Comparison of ENCODE assay signal across 26 mouse cellular contexts in the genomic region with DNA sequence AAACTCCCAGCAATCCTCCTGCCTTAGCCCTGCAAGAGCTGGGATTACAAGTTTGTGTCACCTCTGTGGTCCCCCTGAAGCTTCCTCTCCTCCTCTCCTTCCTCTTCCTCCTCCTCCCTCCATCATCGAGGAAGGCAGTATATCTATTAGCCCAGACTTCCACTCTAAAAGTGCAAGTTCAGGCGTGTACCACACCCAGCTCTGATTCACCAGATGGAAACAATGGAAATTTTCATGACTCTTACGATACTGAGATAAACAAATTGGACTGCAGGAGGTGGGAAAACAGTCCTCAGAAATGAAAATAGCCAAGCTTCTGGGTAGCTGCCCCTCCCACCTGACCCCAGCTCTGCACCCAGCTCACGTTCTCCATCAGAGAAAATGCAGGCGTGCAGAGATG. TPM values are rescaled to one million over a fixed set of nuclear protein-coding genes. Genes with fewer than 3 reads are reported as not detected.
DNase-seq lines count a peak whose midpoint lies in the region; ATAC-seq and TF ChIP-seq lines count a peak whose summit lies in the region.
"Had no signal": no experiment of that assay in that cellular context is flagged by ENCODE, and none has a peak within 500 bp of the region (broad histone marks: within the 10 kb centered on the region; RNA-seq: fewer than 3 reads in every experiment).

No protein-coding gene starts in this region.

- no peak overlapping the region for H3K4me3 ChIP-seq in heart, embryonic 16.5 days (ENCODE audit: low read length)
- no peak overlapping the region for H3K4me3 ChIP-seq in heart, embryonic 11.5 days (ENCODE audit: low read depth, low read length)
- no peak overlapping the region for H3K4me3 ChIP-seq in liver, adult 2 months (ENCODE audit: insufficient read depth, low read depth, low read length)
- H3K4me3 ChIP-seq in stomach, embryonic 16.5 days (replicated peaks; ENCODE audit: low read length): no peak overlapping the region
- H3K4me3 ChIP-seq in midbrain, embryonic 11.5 days (ENCODE audit: low read depth, low read length): no peak overlapping the region
- H3K4me3 ChIP-seq: erythroblast, embryonic 14.5 days; forebrain, embryonic 15.5 days; heart, embryonic 12.5 days; hindbrain, embryonic 15.5 days; intestine, embryonic 15.5 days; midbrain, embryonic 13.5 days; neural tube, embryonic 13.5 days had no signal

- H3K36me3 ChIP-seq in heart, embryonic 16.5 days (ENCODE audit: control insufficient read depth, insufficient read depth): no peaks in the 10 kb centered on the region
- H3K36me3 ChIP-seq in heart, embryonic 11.5 days (ENCODE audit: control insufficient read depth, insufficient read depth, low read length): no peaks in the 10 kb centered on the region
- H3K36me3 ChIP-seq in liver, adult 2 months (ENCODE audit: control insufficient read depth, insufficient read depth, low read length): no peaks in the 10 kb centered on the region
- no peaks in the 10 kb centered on the region for H3K36me3 ChIP-seq in stomach, embryonic 16.5 days (ENCODE audit: control insufficient read depth, insufficient read depth, low read length)
- no peaks in the 10 kb centered on the region for H3K36me3 ChIP-seq in midbrain, embryonic 11.5 days (ENCODE audit: control insufficient read depth, insufficient read depth, low read length)
- H3K36me3 ChIP-seq: forebrain, embryonic 15.5 days; heart, embryonic 12.5 days; hindbrain, embryonic 15.5 days; intestine, embryonic 15.5 days; midbrain, embryonic 13.5 days; neural tube, embryonic 13.5 days had no signal

- no peaks in the 10 kb centered on the region; the same call in 1 of the 2 replicates for H3K4me1 ChIP-seq in heart, embryonic 16.5 days (ENCODE audit: control insufficient read depth, insufficient read depth, low read length)
- no peaks in the 10 kb centered on the region for H3K4me1 ChIP-seq in heart, embryonic 11.5 days (ENCODE audit: control insufficient read depth, insufficient read depth, low read length)
- H3K4me1 ChIP-seq in liver, adult 2 months (ENCODE audit: control insufficient read depth, insufficient read depth, low read length): no peaks in the 10 kb centered on the region
- H3K4me1 ChIP-seq in stomach, embryonic 16.5 days (ENCODE audit: control insufficient read depth, insufficient read depth, low read length): peaks cover 18% of the 10 kb centered on the region
- no peaks in the 10 kb centered on the region for H3K4me1 ChIP-seq in midbrain, embryonic 11.5 days (ENCODE audit: control insufficient read depth, insufficient read depth, low read length)
- H3K4me1 ChIP-seq: forebrain, embryonic 15.5 days; heart, embryonic 12.5 days; hindbrain, embryonic 15.5 days; midbrain, embryonic 13.5 days; neural tube, embryonic 13.5 days had no signal

- TF ChIP-seq POLR2A in liver, adult 2 months (IDR thresholded peaks at IDR 0.05; ENCODE audit: extremely low read depth, insufficient read depth, low read length): no peak

- H3K27me3 ChIP-seq in heart, embryonic 16.5 days (ENCODE audit: control insufficient read depth, insufficient read depth, low read length): peaks cover 15% of the 10 kb centered on the region
- H3K27me3 ChIP-seq in heart, embryonic 11.5 days (ENCODE audit: control insufficient read depth, insufficient read depth, low read length): peaks cover 24% of the 10 kb centered on the region
- H3K27me3 ChIP-seq in liver, adult 2 months (ENCODE audit: control insufficient read depth, insufficient read depth, low read length): no peaks in the 10 kb centered on the region
- peaks cover 19% of the 10 kb centered on the region for H3K27me3 ChIP-seq in stomach, embryonic 16.5 days (ENCODE audit: control insufficient read depth, insufficient read depth, low read length)
- peaks cover 20% of the 10 kb centered on the region for H3K27me3 ChIP-seq in midbrain, embryonic 11.5 days (ENCODE audit: control insufficient read depth, insufficient read depth, low read length)

- H3K9ac ChIP-seq in heart, embryonic 16.5 days (ENCODE audit: low read length): 0 out of 2 replicates have a peak overlapping the region, but pooled peaks have one; percentile 5
- no peak overlapping the region for H3K9ac ChIP-seq in heart, embryonic 11.5 days (ENCODE audit: low read depth, low read length)
- no peak overlapping the region for H3K9ac ChIP-seq in liver, adult 2 months (ENCODE audit: low read depth, low read length)
- H3K9ac ChIP-seq in stomach, embryonic 16.5 days (ENCODE audit: low read length): peak overlapping the region; percentile 12; the same call in 1 of the 2 replicates
- no peak overlapping the region for H3K9ac ChIP-seq in midbrain, embryonic 11.5 days (ENCODE audit: low read length)
- H3K9ac ChIP-seq: forebrain, embryonic 15.5 days; heart, embryonic 12.5 days; hindbrain, embryonic 15.5 days; intestine, embryonic 15.5 days; liver, embryonic 14.5 days; midbrain, embryonic 13.5 days; neural tube, embryonic 13.5 days had no signal

- WGBS in heart, embryonic 16.5 days: 48% methylated on average over 5 of the region's 5 CpGs
- WGBS in heart, embryonic 11.5 days (ENCODE audit: insufficient replicate concordance): 61% methylated on average over 5 of the region's 5 CpGs
- WGBS in liver, adult 2 months: 75% methylated on average over 5 of the region's 5 CpGs
- 42% methylated on average over 5 of the region's 5 CpGs for WGBS in stomach, embryonic 16.5 days
- WGBS in midbrain, embryonic 11.5 days: 83% methylated on average over 5 of the region's 5 CpGs

- no peak overlapping the region; the same call in 1 of the 2 replicates for H3K27ac ChIP-seq in heart, embryonic 16.5 days (ENCODE audit: low read length)
- no peak overlapping the region for H3K27ac ChIP-seq in heart, embryonic 11.5 days (ENCODE audit: low read depth, low read length)
- peak overlapping the region; percentile 65; the same call in 1 of the 2 replicates for H3K27ac ChIP-seq in liver, adult 2 months (replicated peaks; ENCODE audit: insufficient read depth, low read depth, low read length)
- H3K27ac ChIP-seq in stomach, embryonic 16.5 days (ENCODE audit: low read length): no peak overlapping the region; the same call in 1 of the 2 replicates
- H3K27ac ChIP-seq in midbrain, embryonic 11.5 days (ENCODE audit: low read depth, low read length): no peak overlapping the region
- H3K27ac ChIP-seq: forebrain, embryonic 15.5 days; hindbrain, embryonic 15.5 days; intestine, embryonic 15.5 days; liver, embryonic 14.5 days; midbrain, embryonic 13.5 days; neural tube, embryonic 13.5 days had no signal

- no peak for ATAC-seq in heart, embryonic 16.5 days (replicated peaks; ENCODE audit: extremely low read depth, insufficient read depth, low FRiP score)
- ATAC-seq in heart, embryonic 11.5 days (replicated peaks; ENCODE audit: insufficient number of reproducible peaks, low FRiP score, low TSS enrichment): no peak
- ATAC-seq in stomach, embryonic 16.5 days (ENCODE audit: insufficient read depth, low FRiP score): no peak
- no peak for ATAC-seq in midbrain, embryonic 11.5 days (ENCODE audit: low FRiP score)
- ATAC-seq: forebrain, embryonic 15.5 days; intestine, embryonic 15.5 days; midbrain, embryonic 13.5 days had no signal

- H3K9me3 ChIP-seq in heart, embryonic 16.5 days (replicated peaks; ENCODE audit: control insufficient read depth, low read length): no peaks in the 10 kb centered on the region
- no peaks in the 10 kb centered on the region for H3K9me3 ChIP-seq in heart, embryonic 11.5 days (replicated peaks; ENCODE audit: control insufficient read depth, low read length)
- H3K9me3 ChIP-seq in stomach, embryonic 16.5 days (replicated peaks; ENCODE audit: control insufficient read depth, low read length): no peaks in the 10 kb centered on the region
- H3K9me3 ChIP-seq in midbrain, embryonic 11.5 days (ENCODE audit: control insufficient read depth, low read length): no peaks in the 10 kb centered on the region
- H3K9me3 ChIP-seq: forebrain, embryonic 15.5 days; heart, embryonic 12.5 days; hindbrain, embryonic 15.5 days; intestine, embryonic 15.5 days; midbrain, embryonic 13.5 days; neural tube, embryonic 13.5 days had no signal

- H3K79me2 ChIP-seq in liver, adult 2 months (ENCODE audit: control insufficient read depth, insufficient read depth, low read length): no peaks in the 10 kb centered on the region

- TF ChIP-seq CTCF in liver, adult 2 months (IDR thresholded peaks at IDR 0.05; ENCODE audit: low read depth, low read length): no peak

- H3K4me2 ChIP-seq in heart, embryonic 16.5 days (ENCODE audit: low read depth, low read length): no peak overlapping the region
- no peak overlapping the region for H3K4me2 ChIP-seq in heart, embryonic 11.5 days
- no peak overlapping the region for H3K4me2 ChIP-seq in stomach, embryonic 16.5 days (ENCODE audit: low read depth, low read length)
- no peak overlapping the region for H3K4me2 ChIP-seq in midbrain, embryonic 11.5 days
- H3K4me2 ChIP-seq: forebrain, embryonic 15.5 days; heart, embryonic 12.5 days; hindbrain, embryonic 15.5 days; intestine, embryonic 15.5 days; midbrain, embryonic 13.5 days; neural tube, embryonic 13.5 days had no signal

- no peak for DNase-seq in liver, adult 2 months (ENCODE audit: extremely low read depth, low read depth, low spot score)
- DNase-seq in liver (no peak), MN1 (ENCODE audit: low spot score) (peak; percentile 51)
- no peak for DNase-seq in midbrain, embryonic 11.5 days (ENCODE audit: low spot score, missing footprints)
- DNase-seq: cerebellum, adult 18-20 months; cerebellum, postnatal 36 days; gastrocnemius, postnatal 36 days; kidney, postnatal 25 days; left cerebral cortex, postnatal 4 days; lung, postnatal 10 days; thymus, postnatal 36 days had no signal

RNA-seq across cellular contexts. Expression of gene Gm20481, which starts 4.1 kb away (rescaled TPM):
- polyA plus RNA-seq in heart, embryonic 16.5 days (2015; fragmentation: Nextera tagmentation; extraction: Ambion mirVana): not detected in 2 replicates
- not detected in 2 replicates for polyA plus RNA-seq in heart, embryonic 11.5 days (2014; fragmentation: Nextera tagmentation; extraction: Ambion mirVana)
- not detected in 2 replicates for total RNA-seq in liver, adult 2 months (2014; rRNA removed)
- not detected in 2 replicates for polyA plus RNA-seq in liver, adult 2 months (2012; rRNA removed)
- 0.27 TPM in 1 of 2 replicates, not detected in the other for polyA plus RNA-seq in stomach, embryonic 16.5 days (2015; fragmentation: Nextera tagmentation; extraction: Ambion mirVana)
- polyA plus RNA-seq in midbrain, embryonic 11.5 days (2014; fragmentation: Nextera tagmentation; extraction: Ambion mirVana): not detected in 2 replicates
- total RNA-seq: adrenal gland, postnatal 4 days; gastrocnemius, postnatal 36 days; left cerebral cortex, postnatal 4 days; megakaryocyte progenitor cell, adult 5-6 weeks; MEL had no signal
- polyA plus RNA-seq: erythroblast, embryonic 14.5 days; forebrain, embryonic 15.5 days; heart, embryonic 12.5 days; hindbrain, embryonic 15.5 days; intestine, embryonic 15.5 days; liver, embryonic 14.5 days; midbrain, embryonic 13.5 days; neural tube, embryonic 13.5 days; small intestine, adult 2 months had no signal

RNA-seq across cellular contexts. Expression of gene Hspa1a, which starts 6.3 kb away (rescaled TPM):
- 3.9 and 4.4 TPM in 2 replicates for polyA plus RNA-seq in heart, embryonic 16.5 days (2015; fragmentation: Nextera tagmentation; extraction: Ambion mirVana)
- 1.9 and 2.5 TPM in 2 replicates for polyA plus RNA-seq in heart, embryonic 11.5 days (2014; fragmentation: Nextera tagmentation; extraction: Ambion mirVana)
- 0.18 and 0.60 TPM in 2 replicates for total RNA-seq in liver, adult 2 months (2014; rRNA removed)
- polyA plus RNA-seq in liver, adult 2 months (2012; rRNA removed): 0.45 TPM in 2 replicates
- polyA plus RNA-seq in stomach, embryonic 16.5 days (2015; fragmentation: Nextera tagmentation; extraction: Ambion mirVana): 13.7 and 16.3 TPM in 2 replicates
- 0.59 and 1.2 TPM in 2 replicates for polyA plus RNA-seq in midbrain, embryonic 11.5 days (2014; fragmentation: Nextera tagmentation; extraction: Ambion mirVana)
- total RNA-seq: MEL had no signal

RNA-seq across cellular contexts. Expression of gene Hspa1b, which starts 6.6 kb away (rescaled TPM):
- polyA plus RNA-seq in heart, embryonic 16.5 days (2015; fragmentation: Nextera tagmentation; extraction: Ambion mirVana): 0.11 and 0.18 TPM in 2 replicates
- polyA plus RNA-seq in heart, embryonic 11.5 days (2014; fragmentation: Nextera tagmentation; extraction: Ambion mirVana): 0.48 and 0.50 TPM in 2 replicates
- total RNA-seq in liver, adult 2 months (2014; rRNA removed): 3.6 and 10.1 TPM in 2 replicates
- polyA plus RNA-seq in liver, adult 2 months (2012; rRNA removed): 10.0 and 11.2 TPM in 2 replicates
- polyA plus RNA-seq in stomach, embryonic 16.5 days (2015; fragmentation: Nextera tagmentation; extraction: Ambion mirVana): 0.94 and 1.4 TPM in 2 replicates
- 0.08 and 0.26 TPM in 2 replicates for polyA plus RNA-seq in midbrain, embryonic 11.5 days (2014; fragmentation: Nextera tagmentation; extraction: Ambion mirVana)

RNA-seq across cellular contexts. Expression of gene Hspa1l, which starts 6.9 kb away (rescaled TPM):
- 3.1 and 4.2 TPM in 2 replicates for polyA plus RNA-seq in heart, embryonic 16.5 days (2015; fragmentation: Nextera tagmentation; extraction: Ambion mirVana)
- 1.7 and 4.0 TPM in 2 replicates for polyA plus RNA-seq in heart, embryonic 11.5 days (2014; fragmentation: Nextera tagmentation; extraction: Ambion mirVana)
- 0.18 TPM in 1 of 2 replicates, not detected in the other for total RNA-seq in liver, adult 2 months (2014; rRNA removed)
- polyA plus RNA-seq in liver, adult 2 months (2012; rRNA removed): 0.05 TPM in 1 of 2 replicates, not detected in the other
- 0.96 and 1.4 TPM in 2 replicates for polyA plus RNA-seq in stomach, embryonic 16.5 days (2015; fragmentation: Nextera tagmentation; extraction: Ambion mirVana)
- polyA plus RNA-seq in midbrain, embryonic 11.5 days (2014; fragmentation: Nextera tagmentation; extraction: Ambion mirVana): 1.4 and 2.0 TPM in 2 replicates
- total RNA-seq: megakaryocyte progenitor cell, adult 5-6 weeks had no signal

RNA-seq across cellular contexts. Expression of gene Lsm2, which starts 16.0 kb away (rescaled TPM):
- polyA plus RNA-seq in heart, embryonic 16.5 days (2015; fragmentation: Nextera tagmentation; extraction: Ambion mirVana): 132 and 134 TPM in 2 replicates
- polyA plus RNA-seq in heart, embryonic 11.5 days (2014; fragmentation: Nextera tagmentation; extraction: Ambion mirVana): 162 and 169 TPM in 2 replicates
- 7.9 and 11.1 TPM in 2 replicates for total RNA-seq in liver, adult 2 months (2014; rRNA removed)
- polyA plus RNA-seq in liver, adult 2 months (2012; rRNA removed): 55.1 and 63.0 TPM in 2 replicates
- polyA plus RNA-seq in stomach, embryonic 16.5 days (2015; fragmentation: Nextera tagmentation; extraction: Ambion mirVana): 145 and 146 TPM in 2 replicates
- 213 and 234 TPM in 2 replicates for polyA plus RNA-seq in midbrain, embryonic 11.5 days (2014; fragmentation: Nextera tagmentation; extraction: Ambion mirVana)

Comparison
In these comparisons a context has a peak if more than half of its experiments do, and no peak if none do; other contexts are left out.
1. H3K9ac ChIP-seq: peak in heart, embryonic 16.5 days (single experiment) and stomach, embryonic 16.5 days (single experiment); none in heart, embryonic 11.5 days (single experiment), liver, adult 2 months (single experiment) and midbrain, embryonic 11.5 days (single experiment).